Mouse (Mus musculus): ENCODE data around the gene Gm9508. TPM values are rescaled to one million over a fixed set of nuclear protein-coding genes. Genes with fewer than 3 reads are reported as not detected.

The Gm9508 gene
- polyA plus RNA-seq (2014; fragmentation: Illumina TruSeq; extraction: RNeasy Lipid Tissue Mini Kit (QIAGEN cat#74804); ENCODE audit: insufficient read depth, low read depth, low replicate concordance) = not detected

DNA sequence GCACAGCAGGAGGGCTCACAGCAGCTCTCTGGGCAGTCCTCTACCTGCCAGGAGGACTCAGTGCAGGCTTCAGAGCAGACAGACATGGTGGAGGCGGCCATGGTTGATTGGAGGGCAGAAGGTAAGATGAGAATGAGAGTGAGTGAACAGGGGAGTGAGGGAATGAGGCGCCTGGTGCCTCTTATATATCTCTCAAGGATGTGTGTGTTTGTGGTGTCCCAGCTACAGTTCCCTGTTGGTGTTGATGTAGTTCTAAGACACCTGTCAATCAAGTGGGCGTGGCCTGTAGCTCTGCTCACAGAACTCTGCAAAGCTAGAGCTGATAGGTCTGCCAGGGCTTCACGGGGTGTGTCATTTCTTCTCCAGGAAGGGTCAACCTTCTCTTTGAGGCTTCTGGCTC lies at the start of gene Gm9508:
TSS of gene Gm9508 (minus strand) at position 101 of the 400 bp plus-strand sequence.

DNA sequence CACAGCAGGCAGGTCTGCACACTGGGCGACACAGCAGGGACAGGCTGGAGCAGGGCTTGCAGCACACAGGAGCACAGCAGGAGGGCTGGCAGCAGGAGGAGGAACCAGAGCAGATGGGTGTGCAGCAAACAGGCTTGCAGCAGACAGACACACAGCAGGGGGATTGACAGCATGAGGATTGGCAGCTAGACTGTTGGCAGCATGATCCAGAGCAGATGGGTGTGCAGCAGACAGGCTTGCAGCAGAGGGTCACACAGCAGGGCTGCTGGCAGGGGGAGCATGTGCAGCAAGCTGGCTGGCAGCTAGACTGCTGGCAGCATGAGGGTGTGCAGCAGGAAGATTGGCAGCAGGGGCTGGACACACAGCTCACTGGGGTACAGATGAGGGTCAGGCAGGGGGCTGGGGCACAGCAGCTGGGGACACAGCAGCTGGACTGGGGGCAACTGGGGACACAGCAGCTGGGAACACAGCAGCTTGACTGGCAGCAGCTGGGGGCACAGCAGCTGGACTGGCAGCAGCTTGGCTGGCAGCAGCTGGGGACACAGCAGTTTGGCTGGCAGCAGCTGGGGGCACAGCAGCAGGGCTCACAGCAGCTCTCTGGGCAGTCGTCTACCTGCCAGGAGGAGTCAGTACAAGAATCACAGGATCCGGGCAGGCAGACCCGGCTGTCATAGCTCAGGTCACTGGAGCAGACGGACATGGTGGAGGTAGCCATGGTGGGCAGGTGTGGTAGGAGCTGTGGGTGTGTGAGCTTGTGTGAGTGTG lies 45.1 kb upstream of the Gm9508 start, which contains the start of gene Gm18596:
TSS of gene Gm18596 (minus strand) at position 715 of the 765 bp plus-strand sequence.

DNA sequence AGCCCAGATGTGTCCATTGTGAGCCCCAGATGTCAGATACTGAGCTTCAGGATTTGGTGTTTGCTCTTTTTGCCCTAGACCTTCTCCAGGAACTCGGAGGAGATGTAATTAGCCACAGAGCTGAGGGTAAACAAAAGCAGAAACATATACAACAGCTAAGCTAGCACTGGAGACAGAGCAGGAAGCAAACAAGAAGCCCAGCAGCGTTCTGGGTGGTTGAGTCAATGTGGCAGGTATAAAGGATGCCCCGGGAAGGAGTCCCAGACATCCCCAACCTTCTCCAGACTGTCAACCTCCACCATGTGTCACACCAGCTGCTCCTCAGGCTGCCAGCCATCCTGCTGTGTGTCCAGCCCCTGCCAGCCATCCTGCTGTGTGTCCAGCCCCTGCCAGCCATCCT lies 29.2 kb upstream of the Gm9508 start, which contains the start of gene Gm10100:
TSS of gene Gm10100 (plus strand) at position 301 of the 400 bp plus-strand sequence.

DNA sequence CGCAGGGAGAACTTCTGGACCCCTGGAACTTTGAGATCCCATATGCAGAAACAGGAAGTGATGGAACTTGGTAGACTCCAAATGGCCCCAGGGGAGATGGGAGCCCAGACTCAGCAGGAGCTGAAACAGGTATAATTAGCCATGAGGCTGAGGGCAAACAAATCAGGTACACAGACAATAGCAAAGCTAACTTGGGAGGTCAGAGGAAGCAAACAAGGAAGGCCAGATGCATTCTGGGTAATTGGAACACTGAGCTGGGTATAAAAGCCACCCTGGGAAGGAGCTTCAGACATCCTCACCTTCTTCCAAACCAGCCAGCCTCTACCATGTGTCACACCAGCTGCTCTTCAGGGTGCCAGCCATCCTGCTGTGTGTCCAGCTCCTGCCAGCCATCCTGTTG lies 23.3 kb upstream of the Gm9508 start, which contains the start of gene Krtap12-1:
TSS of gene Krtap12-1 (plus strand) at position 301 of the 400 bp plus-strand sequence.

DNA sequence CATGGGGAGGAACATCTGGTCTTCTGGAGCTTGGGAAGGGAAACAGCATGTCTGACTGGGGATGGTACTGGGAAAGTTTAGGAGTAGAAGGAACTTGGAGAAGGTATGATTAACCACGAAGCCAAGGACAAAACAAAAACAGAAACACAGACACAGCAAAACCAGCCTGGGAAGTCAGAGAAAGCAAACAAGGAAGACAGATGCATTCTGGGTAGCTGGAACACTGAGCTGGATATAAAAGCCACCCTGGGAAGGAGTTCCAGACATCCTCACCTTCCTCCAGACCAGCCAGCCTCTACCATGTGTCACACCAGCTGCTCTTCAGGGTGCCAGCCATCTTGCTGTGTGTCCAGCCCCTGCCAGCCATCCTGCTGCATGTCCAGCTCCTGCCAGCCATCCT lies 18.5 kb upstream of the Gm9508 start, which contains the start of gene Gm10142:
TSS of gene Gm10142 (plus strand) at position 301 of the 400 bp plus-strand sequence.

DNA sequence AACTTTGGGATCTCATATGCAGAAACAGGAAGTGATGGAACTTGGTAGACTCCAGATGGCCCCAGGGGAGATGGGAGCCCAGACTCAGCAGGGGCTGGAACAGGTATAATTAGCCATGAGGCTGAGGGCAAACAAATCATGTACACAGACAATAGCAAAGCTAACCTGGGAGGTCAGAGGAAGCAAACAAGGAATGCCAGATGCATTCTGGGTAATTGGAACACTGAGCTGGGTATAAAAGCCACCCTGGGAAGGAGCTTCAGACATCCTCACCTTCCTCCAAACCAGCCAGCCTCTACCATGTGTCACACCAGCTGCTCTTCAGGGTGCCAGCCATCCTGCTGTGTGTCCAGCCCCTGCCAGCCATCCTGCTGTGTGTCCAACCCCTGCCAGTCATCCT lies 14.1 kb upstream of the Gm9508 start, which contains the start of gene Gm10024:
TSS of gene Gm10024 (plus strand) at position 301 of the 400 bp plus-strand sequence.

DNA sequence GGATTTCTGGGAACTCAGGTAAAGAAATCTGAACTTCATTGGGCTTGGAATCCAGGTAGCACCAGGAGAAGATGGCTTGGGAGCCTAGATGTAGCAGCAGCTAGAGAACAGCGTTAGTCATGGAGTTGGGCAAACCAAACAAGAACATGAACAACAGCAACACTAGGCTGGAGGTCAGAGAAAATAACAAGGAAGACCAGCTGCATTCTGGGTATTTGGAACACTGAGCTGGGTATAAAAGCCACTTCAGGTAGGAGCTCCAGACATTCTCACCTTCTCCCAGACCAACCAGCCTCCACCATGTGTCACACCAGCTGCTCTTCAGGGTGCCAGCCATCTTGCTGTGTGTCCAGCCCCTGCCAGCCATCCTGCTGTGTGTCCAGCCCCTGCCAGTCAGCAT lies 9.3 kb upstream of the Gm9508 start, which contains the start of gene Gm10272:
TSS of gene Gm10272 (plus strand) at position 301 of the 400 bp plus-strand sequence.

DNA sequence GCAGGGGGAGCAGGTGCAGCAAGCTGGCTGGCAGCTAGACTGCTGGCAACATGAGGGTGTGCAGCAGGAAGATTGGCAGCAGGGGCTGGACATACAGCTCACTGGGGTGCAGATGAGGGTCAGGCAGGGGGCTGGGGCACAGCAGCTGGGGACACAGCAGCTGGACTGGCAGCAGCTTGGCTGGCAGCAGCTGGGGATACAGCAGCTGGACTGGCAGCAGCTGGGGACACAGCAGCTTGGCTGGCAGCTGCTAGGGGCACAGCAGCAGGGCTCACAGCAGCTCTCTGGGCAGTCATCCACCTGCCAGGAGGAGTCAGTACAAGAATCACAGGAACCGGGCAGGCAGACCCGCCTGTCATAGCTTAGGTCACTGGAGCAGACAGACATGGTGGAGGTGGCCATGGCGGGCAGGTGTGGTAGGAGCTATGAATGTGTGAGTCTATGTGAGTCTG lies 6.7 kb downstream of the Gm9508 start, which contains the start of gene Gm19402:
TSS of gene Gm19402 (minus strand) at position 402 of the 452 bp plus-strand sequence.

DNA sequence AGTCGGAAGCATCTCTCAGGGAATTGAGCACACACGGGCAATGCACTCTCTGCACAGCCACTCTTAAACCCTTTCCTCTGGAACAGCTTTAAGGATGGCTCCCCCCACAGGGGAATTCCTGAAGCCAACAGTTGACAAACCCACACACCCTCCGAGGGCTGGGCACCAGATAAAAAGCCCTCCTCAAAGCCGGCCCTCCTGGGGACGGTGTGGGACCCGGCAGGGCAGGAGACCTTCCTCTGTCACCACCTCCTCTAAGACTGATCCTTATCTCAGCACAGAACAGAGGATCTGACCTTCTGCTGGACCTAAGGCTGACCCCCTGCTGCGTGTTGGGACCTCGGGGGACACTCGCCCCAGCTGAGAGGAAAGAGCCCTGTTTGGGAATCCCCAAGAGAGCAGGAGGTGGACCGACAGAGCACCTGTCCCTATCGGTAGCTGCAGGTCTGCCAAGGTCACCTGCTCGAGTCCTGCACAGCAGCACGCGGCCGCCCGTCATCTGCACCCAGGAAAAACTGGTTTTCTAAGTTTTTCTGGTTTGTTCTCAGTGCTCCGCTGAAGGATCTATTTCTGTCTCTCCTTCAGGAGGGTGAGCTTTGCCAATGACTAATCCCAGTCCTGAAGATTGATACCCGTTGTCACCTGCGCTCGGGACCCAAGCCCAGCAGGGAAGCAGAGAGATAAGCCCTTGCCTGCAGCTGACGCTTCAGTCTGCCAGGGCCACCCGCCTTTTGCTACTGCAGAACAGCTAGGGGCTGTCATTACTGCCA lies 11.0 kb downstream of the Gm9508 start, which contains the start of gene Tspear:
TSS of gene Tspear (plus strand) at position 675 of the 770 bp plus-strand sequence.

Other genes starting within 250 kb of the Gm9508 start
- gene Fam207a, start 181.4 kb downstream of the Gm9508 start, polyA plus RNA-seq (2014; fragmentation: Illumina TruSeq; extraction: RNeasy Lipid Tissue Mini Kit (QIAGEN cat#74804); ENCODE audit: insufficient read depth, low read depth, low replicate concordance) = 16.8 TPM
- gene Itgb2, start 167.0 kb downstream of the Gm9508 start, polyA plus RNA-seq (2014; fragmentation: Illumina TruSeq; extraction: RNeasy Lipid Tissue Mini Kit (QIAGEN cat#74804); ENCODE audit: insufficient read depth, low read depth, low replicate concordance) = 40.3 TPM
- gene Pttg1ip, start 115.5 kb downstream of the Gm9508 start, polyA plus RNA-seq (2014; fragmentation: Illumina TruSeq; extraction: RNeasy Lipid Tissue Mini Kit (QIAGEN cat#74804); ENCODE audit: insufficient read depth, low read depth, low replicate concordance) = 165 TPM
- 119 TPM for gene Sumo3, start 91.1 kb downstream of the Gm9508 start, polyA plus RNA-seq (2014; fragmentation: Illumina TruSeq; extraction: RNeasy Lipid Tissue Mini Kit (QIAGEN cat#74804); ENCODE audit: insufficient read depth, low read depth, low replicate concordance)
- 1.5 TPM for gene Gm49325, start 91.0 kb downstream of the Gm9508 start, polyA plus RNA-seq (2014; fragmentation: Illumina TruSeq; extraction: RNeasy Lipid Tissue Mini Kit (QIAGEN cat#74804); ENCODE audit: insufficient read depth, low read depth, low replicate concordance)
- 44.6 TPM for gene Ube2g2, start 75.0 kb downstream of the Gm9508 start, polyA plus RNA-seq (2014; fragmentation: Illumina TruSeq; extraction: RNeasy Lipid Tissue Mini Kit (QIAGEN cat#74804); ENCODE audit: insufficient read depth, low read depth, low replicate concordance)
- not detected for gene Tspear, start 10.7 kb downstream of the Gm9508 start, polyA plus RNA-seq (2014; fragmentation: Illumina TruSeq; extraction: RNeasy Lipid Tissue Mini Kit (QIAGEN cat#74804); ENCODE audit: insufficient read depth, low read depth, low replicate concordance)
- gene Gm19402, start 6.5 kb downstream of the Gm9508 start, polyA plus RNA-seq (2014; fragmentation: Illumina TruSeq; extraction: RNeasy Lipid Tissue Mini Kit (QIAGEN cat#74804); ENCODE audit: insufficient read depth, low read depth, low replicate concordance) = not detected
- gene Gm10272, start 9.4 kb upstream of the Gm9508 start, polyA plus RNA-seq (2014; fragmentation: Illumina TruSeq; extraction: RNeasy Lipid Tissue Mini Kit (QIAGEN cat#74804); ENCODE audit: insufficient read depth, low read depth, low replicate concordance) = not detected
- gene Gm10024, start 14.2 kb upstream of the Gm9508 start, polyA plus RNA-seq (2014; fragmentation: Illumina TruSeq; extraction: RNeasy Lipid Tissue Mini Kit (QIAGEN cat#74804); ENCODE audit: insufficient read depth, low read depth, low replicate concordance) = not detected
- not detected for gene Gm10142, start 18.6 kb upstream of the Gm9508 start, polyA plus RNA-seq (2014; fragmentation: Illumina TruSeq; extraction: RNeasy Lipid Tissue Mini Kit (QIAGEN cat#74804); ENCODE audit: insufficient read depth, low read depth, low replicate concordance)
- not detected for gene Krtap12-1, start 23.4 kb upstream of the Gm9508 start, polyA plus RNA-seq (2014; fragmentation: Illumina TruSeq; extraction: RNeasy Lipid Tissue Mini Kit (QIAGEN cat#74804); ENCODE audit: insufficient read depth, low read depth, low replicate concordance)
- gene Gm10100, start 29.3 kb upstream of the Gm9508 start, polyA plus RNA-seq (2014; fragmentation: Illumina TruSeq; extraction: RNeasy Lipid Tissue Mini Kit (QIAGEN cat#74804); ENCODE audit: insufficient read depth, low read depth, low replicate concordance) = not detected
- gene Gm18596, start 45.4 kb upstream of the Gm9508 start, polyA plus RNA-seq (2014; fragmentation: Illumina TruSeq; extraction: RNeasy Lipid Tissue Mini Kit (QIAGEN cat#74804); ENCODE audit: insufficient read depth, low read depth, low replicate concordance) = not detected
- not detected for gene Gm9736, start 54.1 kb upstream of the Gm9508 start, polyA plus RNA-seq (2014; fragmentation: Illumina TruSeq; extraction: RNeasy Lipid Tissue Mini Kit (QIAGEN cat#74804); ENCODE audit: insufficient read depth, low read depth, low replicate concordance)
- not detected for gene Gm3233, start 62.4 kb upstream of the Gm9508 start, polyA plus RNA-seq (2014; fragmentation: Illumina TruSeq; extraction: RNeasy Lipid Tissue Mini Kit (QIAGEN cat#74804); ENCODE audit: insufficient read depth, low read depth, low replicate concordance)
- gene Gm3238, start 74.1 kb upstream of the Gm9508 start, polyA plus RNA-seq (2014; fragmentation: Illumina TruSeq; extraction: RNeasy Lipid Tissue Mini Kit (QIAGEN cat#74804); ENCODE audit: insufficient read depth, low read depth, low replicate concordance) = not detected
- gene Gm7138, start 79.7 kb upstream of the Gm9508 start, polyA plus RNA-seq (2014; fragmentation: Illumina TruSeq; extraction: RNeasy Lipid Tissue Mini Kit (QIAGEN cat#74804); ENCODE audit: insufficient read depth, low read depth, low replicate concordance) = not detected
- gene Gm3250, start 85.3 kb upstream of the Gm9508 start, polyA plus RNA-seq (2014; fragmentation: Illumina TruSeq; extraction: RNeasy Lipid Tissue Mini Kit (QIAGEN cat#74804); ENCODE audit: insufficient read depth, low read depth, low replicate concordance) = not detected
- gene Gm7137, start 91.0 kb upstream of the Gm9508 start, polyA plus RNA-seq (2014; fragmentation: Illumina TruSeq; extraction: RNeasy Lipid Tissue Mini Kit (QIAGEN cat#74804); ENCODE audit: insufficient read depth, low read depth, low replicate concordance) = not detected
- not detected for gene Gm9639, start 97.8 kb upstream of the Gm9508 start, polyA plus RNA-seq (2014; fragmentation: Illumina TruSeq; extraction: RNeasy Lipid Tissue Mini Kit (QIAGEN cat#74804); ENCODE audit: insufficient read depth, low read depth, low replicate concordance)
- not detected for gene Gm19668, start 101.9 kb upstream of the Gm9508 start, polyA plus RNA-seq (2014; fragmentation: Illumina TruSeq; extraction: RNeasy Lipid Tissue Mini Kit (QIAGEN cat#74804); ENCODE audit: insufficient read depth, low read depth, low replicate concordance)
- gene Gm9507, start 114.6 kb upstream of the Gm9508 start, polyA plus RNA-seq (2014; fragmentation: Illumina TruSeq; extraction: RNeasy Lipid Tissue Mini Kit (QIAGEN cat#74804); ENCODE audit: insufficient read depth, low read depth, low replicate concordance) = not detected
- gene Gm2696, start 117.4 kb upstream of the Gm9508 start, polyA plus RNA-seq (2014; fragmentation: Illumina TruSeq; extraction: RNeasy Lipid Tissue Mini Kit (QIAGEN cat#74804); ENCODE audit: insufficient read depth, low read depth, low replicate concordance) = not detected
- not detected for gene Krtap10-4, start 129.9 kb upstream of the Gm9508 start, polyA plus RNA-seq (2014; fragmentation: Illumina TruSeq; extraction: RNeasy Lipid Tissue Mini Kit (QIAGEN cat#74804); ENCODE audit: insufficient read depth, low read depth, low replicate concordance)
- not detected for gene Krtap10-10, start 138.7 kb upstream of the Gm9508 start, polyA plus RNA-seq (2014; fragmentation: Illumina TruSeq; extraction: RNeasy Lipid Tissue Mini Kit (QIAGEN cat#74804); ENCODE audit: insufficient read depth, low read depth, low replicate concordance)
- gene Gm36176, start 149.6 kb upstream of the Gm9508 start, polyA plus RNA-seq (2014; fragmentation: Illumina TruSeq; extraction: RNeasy Lipid Tissue Mini Kit (QIAGEN cat#74804); ENCODE audit: insufficient read depth, low read depth, low replicate concordance) = not detected
- gene Gm10318, start 155.6 kb upstream of the Gm9508 start, polyA plus RNA-seq (2014; fragmentation: Illumina TruSeq; extraction: RNeasy Lipid Tissue Mini Kit (QIAGEN cat#74804); ENCODE audit: insufficient read depth, low read depth, low replicate concordance) = not detected
- not detected for gene Gm3285, start 164.7 kb upstream of the Gm9508 start, polyA plus RNA-seq (2014; fragmentation: Illumina TruSeq; extraction: RNeasy Lipid Tissue Mini Kit (QIAGEN cat#74804); ENCODE audit: insufficient read depth, low read depth, low replicate concordance)
- gene Lrrc3, start 205.3 kb upstream of the Gm9508 start, polyA plus RNA-seq (2014; fragmentation: Illumina TruSeq; extraction: RNeasy Lipid Tissue Mini Kit (QIAGEN cat#74804); ENCODE audit: insufficient read depth, low read depth, low replicate concordance) = 0.40 TPM